Mouse (Mus musculus): ENCODE measurements at regions not wholly inside any gene's neighbourhood (a gene's known extent, or its start where the extent isn't known, plus 50 kb on each side); places are given as distances from the start of the nearest gene placed in this dataset.

- no peaks in the 10 kb centered on the region for H3K4me1 ChIP-seq (ENCODE audit: insufficient read depth, low read length)
Measured at GRCm38 (mm10) chr2:116704705-116705104, 173.8 kb upstream of the Tmco5 start.

GRCm38 (mm10) chr2:116709608-116710007 lies 168.9 kb upstream of the Tmco5 start:
- WGBS, result 62% methylated on average over 4 of the region's 4 CpGs
- H3K4me1 ChIP-seq (ENCODE audit: insufficient read depth, low read length), result no peaks in the 10 kb centered on the region
- no peak overlapping the region for H3K9ac ChIP-seq (replicated peaks; ENCODE audit: low read length)
- H3K27me3 ChIP-seq (ENCODE audit: insufficient read depth, low read length), result no peaks in the 10 kb centered on the region
- no peaks in the 10 kb centered on the region for H3K9me3 ChIP-seq (ENCODE audit: low read length)
- H3K27ac ChIP-seq (ENCODE audit: low read length), result no peak overlapping the region
- H3K36me3 ChIP-seq (ENCODE audit: insufficient read depth, low read length), result no peaks in the 10 kb centered on the region
- H3K4me3 ChIP-seq (ENCODE audit: low read length), result no peak overlapping the region
- H3K4me2 ChIP-seq (replicated peaks; ENCODE audit: low read depth, low read length), result no peak overlapping the region
- no peak for ATAC-seq (ENCODE audit: low FRiP score, low TSS enrichment)

More at GRCm38 (mm10) chr2:116704705-116705104, 173.8 kb upstream of the Tmco5 start:
- no peaks in the 10 kb centered on the region for H3K36me3 ChIP-seq (ENCODE audit: insufficient read depth, low read length)
- no peaks in the 10 kb centered on the region for H3K9me3 ChIP-seq (ENCODE audit: low read length)
- H3K9ac ChIP-seq (replicated peaks; ENCODE audit: low read length), result no peak overlapping the region
- H3K27ac ChIP-seq (ENCODE audit: low read length), result no peak overlapping the region
- no peak overlapping the region for H3K4me2 ChIP-seq (replicated peaks; ENCODE audit: low read depth, low read length)
- no peaks in the 10 kb centered on the region for H3K27me3 ChIP-seq (ENCODE audit: insufficient read depth, low read length)
- no peak for ATAC-seq (ENCODE audit: low FRiP score, low TSS enrichment)
- no peak overlapping the region for H3K4me3 ChIP-seq (ENCODE audit: low read length)

GRCm38 (mm10) chr2:116716529-116717201 lies 161.8 kb upstream of the Tmco5 start:
- no peak overlapping the region for H3K4me3 ChIP-seq (ENCODE audit: low read length)
- H3K4me2 ChIP-seq (replicated peaks; ENCODE audit: low read depth, low read length), result no peak overlapping the region
- no peak overlapping the region for H3K9ac ChIP-seq (replicated peaks; ENCODE audit: low read length)
- no peaks in the 10 kb centered on the region for H3K9me3 ChIP-seq (ENCODE audit: low read length)
- 80% methylated on average over 9 of the region's 9 CpGs for WGBS
- no peak for ATAC-seq (ENCODE audit: low FRiP score, low TSS enrichment)
- H3K27me3 ChIP-seq (ENCODE audit: insufficient read depth, low read length), result no peaks in the 10 kb centered on the region
- no peaks in the 10 kb centered on the region for H3K36me3 ChIP-seq (ENCODE audit: insufficient read depth, low read length)
- no peak overlapping the region for H3K27ac ChIP-seq (ENCODE audit: low read length)
- H3K4me1 ChIP-seq (ENCODE audit: insufficient read depth, low read length), result no peaks in the 10 kb centered on the region

DNA sequence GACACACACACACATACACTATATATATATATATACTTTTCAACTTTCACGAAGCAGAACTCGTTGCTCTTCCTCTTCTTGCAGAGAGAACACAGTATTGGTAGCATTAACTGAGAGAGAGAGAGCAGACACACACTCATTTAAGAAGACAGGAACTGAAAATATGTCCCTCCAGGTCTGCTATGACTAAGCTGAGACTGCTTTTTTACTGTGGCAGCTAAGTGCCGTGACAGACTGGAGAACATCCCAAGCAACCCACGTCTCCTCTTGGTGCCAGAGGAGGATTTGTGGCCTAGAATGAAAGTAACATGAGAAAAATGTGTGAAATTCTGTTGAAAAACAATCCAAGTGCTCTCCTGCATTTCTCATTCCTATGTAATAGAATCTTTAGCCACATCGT lies 159.9 kb upstream of the Tmco5 start:
- no peak overlapping the region for H3K4me3 ChIP-seq (ENCODE audit: low read length)
- H3K36me3 ChIP-seq (ENCODE audit: insufficient read depth, low read length), result no peaks in the 10 kb centered on the region
- H3K9ac ChIP-seq (replicated peaks; ENCODE audit: low read length), result no peak overlapping the region
- no peaks in the 10 kb centered on the region for H3K4me1 ChIP-seq (ENCODE audit: insufficient read depth, low read length)
- H3K27me3 ChIP-seq (ENCODE audit: insufficient read depth, low read length), result no peaks in the 10 kb centered on the region
- H3K27ac ChIP-seq (ENCODE audit: low read length), result no peak overlapping the region
- no peak overlapping the region for H3K4me2 ChIP-seq (replicated peaks; ENCODE audit: low read depth, low read length)
- no peak for ATAC-seq (ENCODE audit: low FRiP score, low TSS enrichment)
- WGBS, result 83% methylated on average over 5 of the region's 5 CpGs
- no peaks in the 10 kb centered on the region for H3K9me3 ChIP-seq (ENCODE audit: low read length)

GRCm38 (mm10) chr2:116727591-116727990 lies 150.9 kb upstream of the Tmco5 start:
- Histone ChIP-seq H3K27ac (ENCODE audit: low read length) (no peak overlapping the region), H3K36me3 (ENCODE audit: insufficient read depth, low read length) (no peaks in the 10 kb centered on the region), H3K4me2 (replicated peaks; ENCODE audit: low read depth, low read length) (no peak overlapping the region), H3K4me3 (ENCODE audit: low read length) (no peak overlapping the region), H3K9ac (replicated peaks; ENCODE audit: low read length) (no peak overlapping the region), H3K9me3 (ENCODE audit: low read length) (no peaks in the 10 kb centered on the region), H3K27me3 (ENCODE audit: insufficient read depth, low read length) (no peaks in the 10 kb centered on the region), H3K4me1 (ENCODE audit: insufficient read depth, low read length) (no peaks in the 10 kb centered on the region)
- ATAC-seq (ENCODE audit: low FRiP score, low TSS enrichment), result no peak
- WGBS, result 61% methylated on average over 1 of the region's 1 CpGs

DNA sequence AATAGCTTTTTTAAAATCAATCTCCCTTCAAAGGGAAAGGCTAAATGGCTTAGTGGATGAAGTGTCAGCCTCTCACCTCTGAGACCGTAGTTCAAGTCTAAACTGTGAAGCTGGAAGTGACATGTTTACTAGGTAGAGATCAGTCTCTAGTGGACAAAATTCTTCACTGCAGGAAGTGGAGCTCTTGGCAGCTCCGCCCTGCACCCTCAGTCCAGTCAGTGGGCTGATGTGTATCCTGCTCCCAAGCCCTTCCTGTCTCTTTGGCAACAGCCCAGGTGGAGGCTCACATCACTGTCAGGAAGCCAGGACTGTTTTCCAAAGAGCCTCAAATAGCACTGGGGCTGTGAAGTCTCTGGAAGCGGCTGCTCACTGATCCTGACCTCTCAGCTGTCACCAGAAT lies 142.8 kb upstream of the Tmco5 start:
- WGBS, result 9% methylated on average over 3 of the region's 3 CpGs
- Histone ChIP-seq H3K4me2 (replicated peaks; ENCODE audit: low read depth, low read length) (no peak overlapping the region), H3K27ac (ENCODE audit: low read length) (no peak overlapping the region), H3K36me3 (ENCODE audit: insufficient read depth, low read length) (no peaks in the 10 kb centered on the region), H3K9me3 (ENCODE audit: low read length) (no peaks in the 10 kb centered on the region), H3K4me3 (ENCODE audit: low read length) (no peak overlapping the region), H3K27me3 (ENCODE audit: insufficient read depth, low read length) (no peaks in the 10 kb centered on the region), H3K9ac (replicated peaks; ENCODE audit: low read length) (no peak overlapping the region), H3K4me1 (ENCODE audit: insufficient read depth, low read length) (no peaks in the 10 kb centered on the region)
- peak; percentile 93 for ATAC-seq (ENCODE audit: low FRiP score, low TSS enrichment)

- H3K4me1 ChIP-seq (ENCODE audit: insufficient read depth, low read length), result no peaks in the 10 kb centered on the region
- no peaks in the 10 kb centered on the region for H3K27me3 ChIP-seq (ENCODE audit: insufficient read depth, low read length)
- no peak for ATAC-seq (ENCODE audit: low FRiP score, low TSS enrichment)
- H3K36me3 ChIP-seq (ENCODE audit: insufficient read depth, low read length), result no peaks in the 10 kb centered on the region
- 72% methylated on average over 15 of the region's 15 CpGs for WGBS
- no peak overlapping the region for H3K4me3 ChIP-seq (ENCODE audit: low read length)
- no peak overlapping the region for H3K9ac ChIP-seq (replicated peaks; ENCODE audit: low read length)
- H3K27ac ChIP-seq (ENCODE audit: low read length), result no peak overlapping the region
- no peak overlapping the region for H3K4me2 ChIP-seq (replicated peaks; ENCODE audit: low read depth, low read length)
- no peaks in the 10 kb centered on the region for H3K9me3 ChIP-seq (ENCODE audit: low read length)
Measured at GRCm38 (mm10) chr2:116768459-116769047, 109.9 kb upstream of the Tmco5 start.

GRCm38 (mm10) chr2:116769186-116769585 lies 109.3 kb upstream of the Tmco5 start:
- Histone ChIP-seq H3K9ac (replicated peaks; ENCODE audit: low read length) (no peak overlapping the region), H3K36me3 (ENCODE audit: insufficient read depth, low read length) (no peaks in the 10 kb centered on the region), H3K27me3 (ENCODE audit: insufficient read depth, low read length) (no peaks in the 10 kb centered on the region), H3K4me1 (ENCODE audit: insufficient read depth, low read length) (no peaks in the 10 kb centered on the region), H3K9me3 (ENCODE audit: low read length) (no peaks in the 10 kb centered on the region), H3K27ac (ENCODE audit: low read length) (no peak overlapping the region), H3K4me2 (replicated peaks; ENCODE audit: low read depth, low read length) (no peak overlapping the region), H3K4me3 (ENCODE audit: low read length) (no peak overlapping the region)
- ATAC-seq (ENCODE audit: low FRiP score, low TSS enrichment), result no peak
- WGBS, result 77% methylated on average over 4 of the region's 4 CpGs

GRCm38 (mm10) chr2:116772569-116772968 lies 105.9 kb upstream of the Tmco5 start:
- no peaks in the 10 kb centered on the region for H3K9me3 ChIP-seq (ENCODE audit: low read length)
- no peaks in the 10 kb centered on the region for H3K27me3 ChIP-seq (ENCODE audit: insufficient read depth, low read length)
- no peak overlapping the region for H3K4me3 ChIP-seq (ENCODE audit: low read length)
- no peak overlapping the region for H3K27ac ChIP-seq (ENCODE audit: low read length)
- H3K36me3 ChIP-seq (ENCODE audit: insufficient read depth, low read length), result no peaks in the 10 kb centered on the region
- H3K4me2 ChIP-seq (replicated peaks; ENCODE audit: low read depth, low read length), result no peak overlapping the region
- ATAC-seq (ENCODE audit: low FRiP score, low TSS enrichment), result no peak
- H3K9ac ChIP-seq (replicated peaks; ENCODE audit: low read length), result no peak overlapping the region
- no peaks in the 10 kb centered on the region for H3K4me1 ChIP-seq (ENCODE audit: insufficient read depth, low read length)
- WGBS, result 87% methylated on average over 6 of the region's 6 CpGs

- no peaks in the 10 kb centered on the region for H3K36me3 ChIP-seq (ENCODE audit: insufficient read depth, low read length)
- H3K4me3 ChIP-seq (ENCODE audit: low read length), result no peak overlapping the region
- H3K9me3 ChIP-seq (ENCODE audit: low read length), result no peaks in the 10 kb centered on the region
- ATAC-seq (ENCODE audit: low FRiP score, low TSS enrichment), result no peak
- no peaks in the 10 kb centered on the region for H3K4me1 ChIP-seq (ENCODE audit: insufficient read depth, low read length)
- H3K27ac ChIP-seq (ENCODE audit: low read length), result no peak overlapping the region
- no peak overlapping the region for H3K9ac ChIP-seq (replicated peaks; ENCODE audit: low read length)
- no peak overlapping the region for H3K4me2 ChIP-seq (replicated peaks; ENCODE audit: low read depth, low read length)
- H3K27me3 ChIP-seq (ENCODE audit: insufficient read depth, low read length), result no peaks in the 10 kb centered on the region
- 89% methylated on average over 2 of the region's 2 CpGs for WGBS
Measured at GRCm38 (mm10) chr2:116800141-116800540, 78.3 kb upstream of the Tmco5 start.

All from kidney, embryonic 16.5 days (tissue).